Comparison of ENCODE assay signal across 13 mouse cellular contexts in the genomic region with DNA sequence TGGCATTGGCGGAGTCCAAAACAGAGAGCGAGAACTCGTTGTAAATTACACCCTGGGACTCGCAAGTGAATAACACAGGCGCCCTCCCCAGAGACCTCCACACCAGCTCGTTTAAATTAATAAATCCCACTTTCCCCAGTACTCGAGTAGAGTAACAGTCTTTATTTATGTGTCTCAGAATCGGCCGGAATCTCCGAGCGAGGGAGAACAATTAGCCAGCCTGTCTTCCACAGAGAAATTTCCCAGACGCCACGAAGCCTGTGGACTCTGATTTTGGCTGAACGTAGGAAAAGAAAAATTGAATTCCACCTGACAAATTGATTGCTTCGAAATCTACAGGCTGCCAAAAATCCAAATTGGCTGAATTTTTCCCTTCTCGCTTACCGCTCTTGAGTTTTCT.
DNase-seq lines count a peak whose midpoint lies in the region; ATAC-seq lines count a peak whose summit lies in the region.
"Had no signal": no experiment of that assay in that cellular context is flagged by ENCODE, and none has a peak within 500 bp of the region (broad histone marks: within the 10 kb centered on the region; RNA-seq: fewer than 3 reads in every experiment).

No protein-coding gene starts in this region.

- H3K9me3 ChIP-seq in hindbrain, embryonic 14.5 days (ENCODE audit: control insufficient read depth, low read length) = no peaks in the 10 kb centered on the region
- H3K9me3 ChIP-seq in hindbrain, embryonic 10.5 days = no peaks in the 10 kb centered on the region
- H3K9me3 ChIP-seq in neural tube, embryonic 11.5 days (ENCODE audit: control insufficient read depth, low read length) = no peaks in the 10 kb centered on the region
- no peaks in the 10 kb centered on the region for H3K9me3 ChIP-seq in limb, embryonic 15.5 days

- intact Hi-C loops in heart, postnatal 36 days (cut with DNase I) = no loop called here

- H3K4me1 ChIP-seq in hindbrain, embryonic 14.5 days (replicated peaks; ENCODE audit: control insufficient read depth, insufficient read depth, low read length) = peaks cover 12% of the 10 kb centered on the region
- H3K4me1 ChIP-seq in hindbrain, embryonic 10.5 days (replicated peaks) = peaks cover 22% of the 10 kb centered on the region
- no peaks in the 10 kb centered on the region for H3K4me1 ChIP-seq in neural tube, embryonic 11.5 days (ENCODE audit: control insufficient read depth, insufficient read depth, low read length)
- H3K4me1 ChIP-seq in limb, embryonic 15.5 days = peaks cover 11% of the 10 kb centered on the region; the same call in 1 of the 2 replicates

- no peaks in the 10 kb centered on the region for H3K36me3 ChIP-seq in hindbrain, embryonic 14.5 days (replicated peaks; ENCODE audit: control insufficient read depth, insufficient read depth)
- H3K36me3 ChIP-seq in hindbrain, embryonic 10.5 days = no peaks in the 10 kb centered on the region
- no peaks in the 10 kb centered on the region for H3K36me3 ChIP-seq in neural tube, embryonic 11.5 days (ENCODE audit: control insufficient read depth, insufficient read depth, low read length)
- no peaks in the 10 kb centered on the region for H3K36me3 ChIP-seq in limb, embryonic 15.5 days

- H3K9ac ChIP-seq in hindbrain, embryonic 14.5 days = 0 out of 2 replicates have a peak overlapping the region, but pooled peaks have one; percentile 1
- no peak overlapping the region for H3K9ac ChIP-seq in neural tube, embryonic 11.5 days (ENCODE audit: low read length)
- no peak overlapping the region for H3K9ac ChIP-seq in limb, embryonic 15.5 days
- H3K9ac ChIP-seq: liver, postnatal 0 days had no signal

- no peak for DNase-seq in hindbrain, embryonic 14.5 days (ENCODE audit: low spot score)
- DNase-seq in hindbrain, embryonic 10.5 days (ENCODE audit: low spot score) = no peak
- peak; percentile 20 for DNase-seq in neural tube, embryonic 11.5 days (ENCODE audit: low spot score)
- no peak for DNase-seq in neural tube, embryonic 10.5 days (ENCODE audit: extremely low spot score, low spot score)
- no peak for DNase-seq in heart, postnatal 36 days
- no peak for DNase-seq in right cerebral cortex, postnatal 25 days
- DNase-seq: adrenal gland, adult 8-10 months; heart, adult 11 months; heart, postnatal 10 days; liver, postnatal 0 days; thymus, postnatal 4 days had no signal

- ATAC-seq in hindbrain, embryonic 14.5 days (ENCODE audit: low FRiP score) = no peak
- no peak for ATAC-seq in neural tube, embryonic 11.5 days (ENCODE audit: insufficient read depth, low FRiP score, low TSS enrichment)
- no peak for ATAC-seq in limb, embryonic 15.5 days (ENCODE audit: insufficient number of reproducible peaks, low FRiP score, low TSS enrichment, low read depth)
- ATAC-seq: liver, postnatal 0 days; Patski had no signal

- no peak overlapping the region; the same call in 1 of the 2 replicates for H3K27ac ChIP-seq in hindbrain, embryonic 14.5 days
- no peak overlapping the region for H3K27ac ChIP-seq in hindbrain, embryonic 10.5 days
- H3K27ac ChIP-seq in neural tube, embryonic 11.5 days (ENCODE audit: low read depth, low read length) = no peak overlapping the region
- H3K27ac ChIP-seq in limb, embryonic 15.5 days = no peak overlapping the region

- WGBS in hindbrain, embryonic 14.5 days = 30% methylated on average over 17 of the region's 17 CpGs
- WGBS in hindbrain, embryonic 10.5 days = 84% methylated on average over 17 of the region's 17 CpGs
- WGBS in neural tube, embryonic 11.5 days = 59% methylated on average over 17 of the region's 17 CpGs
- 28% methylated on average over 17 of the region's 17 CpGs for WGBS in limb, embryonic 15.5 days

- H3K4me2 ChIP-seq in hindbrain, embryonic 14.5 days (replicated peaks) = peak overlapping the region; percentile 23
- H3K4me2 ChIP-seq in neural tube, embryonic 11.5 days (ENCODE audit: low read depth) = no peak overlapping the region
- H3K4me2 ChIP-seq in limb, embryonic 15.5 days = 0 out of 2 replicates have a peak overlapping the region, but pooled peaks have one; percentile 20

- no peak overlapping the region for H3K4me3 ChIP-seq in hindbrain, embryonic 14.5 days (replicated peaks; ENCODE audit: low read length)
- no peak overlapping the region for H3K4me3 ChIP-seq in hindbrain, embryonic 10.5 days
- no peak overlapping the region for H3K4me3 ChIP-seq in neural tube, embryonic 11.5 days (ENCODE audit: low read depth, low read length)
- H3K4me3 ChIP-seq in limb, embryonic 15.5 days = no peak overlapping the region

- no peaks in the 10 kb centered on the region for H3K27me3 ChIP-seq in hindbrain, embryonic 14.5 days (ENCODE audit: control insufficient read depth, insufficient read depth, low read length)
- no peaks in the 10 kb centered on the region for H3K27me3 ChIP-seq in hindbrain, embryonic 10.5 days (ENCODE audit: insufficient read depth, poor library complexity, severe bottlenecking)
- no peaks in the 10 kb centered on the region for H3K27me3 ChIP-seq in neural tube, embryonic 11.5 days (ENCODE audit: control insufficient read depth, insufficient read depth, low read length)
- 0 out of 2 replicates have a peak, but pooled peaks cover 3% of the 10 kb centered on the region for H3K27me3 ChIP-seq in limb, embryonic 15.5 days
